Mouse (Mus musculus) frontal cortex, postnatal 14 days (tissue): Measurements from ENCODE around the gene Hspb2.

Source experiments
- DNase-seq, 2 experiments: peaks; one replicate each; pipeline ENCODE4 v3.0.0; 2022; ENCODE audit warnings: low spot score in 2 of 2

Gene Hspb2

DNA sequence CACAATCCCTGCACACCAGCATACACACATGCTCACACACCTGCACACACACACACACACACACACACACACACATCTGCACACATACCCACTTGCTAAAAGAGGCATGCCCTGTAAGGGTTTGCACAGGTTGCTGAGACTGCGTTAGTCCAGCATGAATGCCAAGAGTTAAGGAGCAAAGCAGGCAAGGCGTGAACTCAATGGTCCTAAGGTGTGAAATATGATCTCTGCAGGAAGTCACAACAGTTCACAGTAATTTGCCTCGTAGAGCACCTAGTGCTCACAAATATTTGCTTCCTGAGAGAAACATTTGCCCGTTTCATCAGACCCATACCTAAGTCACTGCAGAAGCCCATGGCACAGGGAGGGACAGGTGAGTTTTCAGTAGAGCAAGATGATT lies 38.0 kb downstream of the Hspb2 start:
- no peak for DNase-seq

DNA sequence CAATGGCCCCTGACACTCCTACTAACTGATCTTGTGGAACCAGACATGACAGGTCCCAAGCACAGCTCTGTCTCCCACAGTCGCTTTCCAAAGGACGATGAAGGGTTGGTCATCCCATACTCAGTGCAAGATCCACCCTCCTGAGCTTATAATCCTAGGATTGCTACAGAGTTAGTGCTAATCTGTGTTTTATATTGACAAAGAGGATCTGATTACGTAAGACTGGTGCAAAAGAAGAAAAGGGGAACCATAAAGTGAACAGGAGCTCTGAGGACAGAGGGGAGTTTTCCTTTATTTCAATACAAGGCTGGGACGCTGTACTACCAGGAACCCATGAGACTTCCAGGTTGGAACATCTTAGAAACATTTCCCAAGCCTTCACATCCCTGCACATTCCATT lies 40.8 kb downstream of the Hspb2 start:
- no peak for DNase-seq

DNA sequence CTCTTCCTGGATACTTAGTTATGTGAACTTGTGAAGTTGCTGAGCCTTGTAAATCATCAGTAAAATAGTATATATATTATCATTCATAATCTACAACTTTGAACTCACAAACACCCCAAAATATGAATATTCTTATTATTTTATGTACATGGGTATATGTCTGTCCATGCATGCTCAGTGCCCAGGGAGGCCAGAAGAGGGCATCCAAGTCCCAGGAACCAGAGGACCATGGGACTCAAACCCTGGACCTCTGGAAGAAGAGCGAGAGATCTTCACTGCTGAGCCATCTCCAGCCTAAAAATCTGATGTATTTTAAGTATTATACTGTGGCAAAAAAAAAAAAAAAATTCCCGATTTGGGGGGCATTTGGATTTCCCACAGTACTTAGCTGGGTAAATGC lies 43.0 kb downstream of the Hspb2 start:
- no peak for DNase-seq

DNA sequence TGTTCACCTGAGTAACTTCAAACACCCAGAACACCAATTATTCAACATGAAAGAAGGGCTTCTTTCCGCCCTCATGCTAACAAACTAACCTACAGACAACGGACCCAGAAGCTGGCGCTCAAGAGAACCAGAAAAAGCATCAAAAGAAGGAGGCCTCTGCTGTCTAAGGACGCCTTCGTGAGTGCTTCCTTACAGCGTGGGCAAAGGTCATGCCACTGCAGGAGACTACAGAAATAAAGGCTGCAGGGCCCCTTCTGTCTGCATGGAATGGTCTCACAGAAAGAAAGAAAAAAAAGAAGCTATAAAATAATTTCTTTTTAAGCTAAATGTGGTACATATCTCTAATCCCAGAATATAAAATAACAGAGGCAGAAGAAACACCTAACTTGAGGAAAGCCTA lies 47.2 kb downstream of the Hspb2 start:
- no peak for DNase-seq
